Mouse (Mus musculus): ENCODE measurements around the gene Bhlhe40. TPM values are rescaled to one million over a fixed set of nuclear protein-coding genes. Genes with fewer than 3 reads are reported as not detected.

Bhlhe40 gene
- polyA plus RNA-seq, 1 experiment from 2014 or later = 14.9 TPM

DNA sequence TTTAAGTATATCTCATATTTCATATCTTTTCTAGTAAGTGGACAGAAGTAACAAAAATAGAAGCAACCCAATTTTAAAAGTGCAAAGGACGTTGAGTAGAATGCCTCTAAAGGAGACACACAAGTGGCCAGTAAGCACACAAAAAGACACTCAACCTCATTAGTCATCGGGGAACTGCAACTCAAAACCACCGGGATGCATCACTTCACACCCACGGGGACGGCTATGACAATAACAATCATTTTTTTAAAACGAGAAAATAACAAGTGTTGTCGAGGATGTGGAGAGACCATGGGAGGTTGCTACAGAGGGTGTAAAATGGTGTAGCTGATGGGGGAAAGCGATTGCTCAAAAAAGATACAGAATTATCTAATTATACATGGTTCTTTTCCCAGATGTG, 11.7 kb downstream of the Bhlhe40 start:
- no peak for DNase-seq (ENCODE audit: low spot score)
- no peak overlapping the region for H3K4me3 ChIP-seq (ENCODE audit: low read depth, low read length)
- no peaks in the 10 kb centered on the region for H3K9me3 ChIP-seq (ENCODE audit: low read length)
- H3K36me3 ChIP-seq (ENCODE audit: insufficient read depth, low read length) = no peaks in the 10 kb centered on the region
- no peak for ATAC-seq
- no peak overlapping the region for H3K27ac ChIP-seq (ENCODE audit: low read length)
- 48% methylated on average over 8 of the region's 8 CpGs for WGBS
- peaks cover 10% of the 10 kb centered on the region; the same call in 1 of the 2 replicates for H3K4me1 ChIP-seq (ENCODE audit: insufficient read depth, low read depth, low read length)
- no peak for TF ChIP-seq CTCF (IDR thresholded peaks at IDR 0.05)
- no peak for TF ChIP-seq EP300 (IDR thresholded peaks at IDR 0.05)
- no peaks in the 10 kb centered on the region for H3K27me3 ChIP-seq (replicated peaks; ENCODE audit: insufficient read depth, low read length)
- no peak overlapping the region for H3K4me2 ChIP-seq (replicated peaks; ENCODE audit: low read depth, low read length)
- H3K9ac ChIP-seq (replicated peaks; ENCODE audit: low read depth) = no peak overlapping the region

DNA sequence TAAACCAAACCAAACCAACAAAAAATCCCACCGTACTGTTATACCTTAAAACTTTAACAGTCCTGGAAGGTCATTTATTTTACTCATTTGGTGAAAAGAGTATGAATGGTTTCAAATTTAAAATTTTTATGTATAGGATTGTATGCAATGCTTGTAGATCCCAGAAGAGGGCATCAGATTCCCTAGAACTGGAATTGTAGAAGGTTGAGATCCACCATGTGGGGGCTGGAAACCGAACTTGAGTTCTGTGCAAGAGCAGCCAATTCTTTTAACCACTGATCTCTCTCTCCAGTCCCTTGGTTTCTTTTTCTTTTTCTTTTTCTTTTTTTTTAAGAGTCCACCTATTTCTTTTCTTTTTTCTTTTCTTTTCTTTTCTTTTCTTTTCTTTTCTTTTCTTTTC, 13.8 kb downstream of the Bhlhe40 start:
- 91% methylated on average over 2 of the region's 2 CpGs for WGBS
- ATAC-seq (no peak), DNase-seq (ENCODE audit: low spot score) (no peak)
- no peaks in the 10 kb centered on the region for H3K9me3 ChIP-seq (ENCODE audit: low read length)
- no peak overlapping the region for H3K27ac ChIP-seq (ENCODE audit: low read length)
- H3K4me3 ChIP-seq (ENCODE audit: low read depth, low read length) = no peak overlapping the region
- no peak overlapping the region for H3K9ac ChIP-seq (replicated peaks; ENCODE audit: low read depth)
- H3K27me3 ChIP-seq (replicated peaks; ENCODE audit: insufficient read depth, low read length) = no peaks in the 10 kb centered on the region
- H3K4me1 ChIP-seq (ENCODE audit: insufficient read depth, low read depth, low read length) = no peaks in the 10 kb centered on the region
- no peak for TF ChIP-seq EP300 (IDR thresholded peaks at IDR 0.05)
- TF ChIP-seq CTCF (IDR thresholded peaks at IDR 0.05) = no peak
- H3K4me2 ChIP-seq (replicated peaks; ENCODE audit: low read depth, low read length) = no peak overlapping the region
- no peaks in the 10 kb centered on the region for H3K36me3 ChIP-seq (ENCODE audit: insufficient read depth, low read length)

DNA sequence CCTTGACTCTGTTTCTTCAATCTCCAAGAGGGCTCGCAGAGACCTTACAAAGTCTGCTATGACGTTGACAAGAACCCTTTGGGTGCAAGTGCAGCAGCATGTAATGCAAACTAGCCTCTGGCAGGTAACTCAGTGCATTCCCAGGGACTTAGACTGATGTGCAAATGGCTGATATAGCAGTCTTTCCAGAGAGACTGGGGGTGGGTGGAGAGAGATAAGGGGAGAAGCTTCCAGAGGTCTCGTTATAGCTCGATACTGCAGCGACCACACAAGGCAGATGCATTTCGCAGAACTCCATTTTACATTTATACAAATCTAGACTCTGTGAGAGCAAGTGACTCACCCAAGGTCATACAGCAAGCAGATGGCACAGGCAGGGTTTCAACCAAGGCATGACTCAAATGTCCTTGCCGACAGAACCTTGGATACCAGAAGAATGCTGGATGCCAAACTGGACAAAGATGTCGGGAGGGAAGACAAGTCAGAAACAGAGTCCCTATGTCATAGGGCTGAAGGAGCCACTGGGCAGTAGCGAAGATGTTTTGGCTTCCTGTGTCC, 16.4 kb downstream of the Bhlhe40 start:
- DNase-seq (ENCODE audit: low spot score) (no peak), ATAC-seq (no peak)
- TF ChIP-seq CTCF (IDR thresholded peaks at IDR 0.05) (no peak), EP300 (IDR thresholded peaks at IDR 0.05) (no peak)
- 88% methylated on average over 9 of the region's 9 CpGs for WGBS
- Histone ChIP-seq H3K27ac (ENCODE audit: low read length) (no peak overlapping the region), H3K4me2 (replicated peaks; ENCODE audit: low read depth, low read length) (no peak overlapping the region), H3K9ac (replicated peaks; ENCODE audit: low read depth) (no peak overlapping the region), H3K9me3 (ENCODE audit: low read length) (no peaks in the 10 kb centered on the region), H3K36me3 (ENCODE audit: insufficient read depth, low read length) (no peaks in the 10 kb centered on the region), H3K4me1 (ENCODE audit: insufficient read depth, low read depth, low read length) (no peaks in the 10 kb centered on the region), H3K4me3 (ENCODE audit: low read depth, low read length) (no peak overlapping the region), H3K27me3 (replicated peaks; ENCODE audit: insufficient read depth, low read length) (no peaks in the 10 kb centered on the region)

DNA sequence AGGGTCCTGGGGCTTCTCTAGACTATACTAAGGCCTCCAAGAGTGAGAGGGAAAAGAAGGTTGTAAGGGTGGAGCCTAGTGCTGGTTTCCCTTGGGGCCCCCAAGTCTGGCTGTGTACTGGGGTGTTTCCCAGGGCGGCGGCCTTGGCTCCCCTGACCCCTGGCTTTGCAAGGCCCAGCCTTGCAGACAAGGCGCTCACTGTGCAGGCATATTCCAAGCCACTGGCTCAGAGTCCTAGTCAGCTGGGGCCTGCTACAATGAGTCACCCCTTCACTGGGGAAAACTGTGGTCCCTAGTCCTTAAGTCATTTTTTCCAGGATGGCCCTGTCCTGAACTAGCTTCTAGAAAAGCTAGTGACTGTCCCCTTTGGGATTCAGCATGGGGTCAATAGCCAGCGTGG, 17.3 kb downstream of the Bhlhe40 start:
- Histone ChIP-seq H3K4me1 (ENCODE audit: insufficient read depth, low read depth, low read length) (no peaks in the 10 kb centered on the region), H3K27me3 (replicated peaks; ENCODE audit: insufficient read depth, low read length) (no peaks in the 10 kb centered on the region), H3K9ac (replicated peaks; ENCODE audit: low read depth) (no peak overlapping the region), H3K9me3 (ENCODE audit: low read length) (no peaks in the 10 kb centered on the region), H3K4me3 (ENCODE audit: low read depth, low read length) (no peak overlapping the region), H3K27ac (ENCODE audit: low read length) (no peak overlapping the region), H3K36me3 (ENCODE audit: insufficient read depth, low read length) (no peaks in the 10 kb centered on the region), H3K4me2 (replicated peaks; ENCODE audit: low read depth, low read length) (no peak overlapping the region)
- TF ChIP-seq CTCF (IDR thresholded peaks at IDR 0.05) (no peak), EP300 (IDR thresholded peaks at IDR 0.05) (no peak)
- 90% methylated on average over 4 of the region's 4 CpGs for WGBS
- no peak for ATAC-seq
- DNase-seq (ENCODE audit: low spot score) = no peak

GRCm38 (mm10) chr6:108678227-108678626, 17.8 kb downstream of the Bhlhe40 start:
- ATAC-seq (no peak), DNase-seq (ENCODE audit: low spot score) (no peak)
- H3K4me1 ChIP-seq (ENCODE audit: insufficient read depth, low read depth, low read length) = no peaks in the 10 kb centered on the region
- WGBS = 59% methylated on average over 5 of the region's 5 CpGs
- no peak overlapping the region for H3K4me2 ChIP-seq (replicated peaks; ENCODE audit: low read depth, low read length)
- H3K4me3 ChIP-seq (ENCODE audit: low read depth, low read length) = no peak overlapping the region
- H3K27ac ChIP-seq (ENCODE audit: low read length) = no peak overlapping the region
- H3K9me3 ChIP-seq (ENCODE audit: low read length) = no peaks in the 10 kb centered on the region
- no peak overlapping the region for H3K9ac ChIP-seq (replicated peaks; ENCODE audit: low read depth)
- TF ChIP-seq CTCF (IDR thresholded peaks at IDR 0.05) (no peak), EP300 (IDR thresholded peaks at IDR 0.05) (no peak)
- no peaks in the 10 kb centered on the region for H3K36me3 ChIP-seq (ENCODE audit: insufficient read depth, low read length)
- no peaks in the 10 kb centered on the region for H3K27me3 ChIP-seq (replicated peaks; ENCODE audit: insufficient read depth, low read length)

- H3K27me3 ChIP-seq (replicated peaks; ENCODE audit: insufficient read depth, low read length) = no peaks in the 10 kb centered on the region
- no peak overlapping the region for H3K27ac ChIP-seq (ENCODE audit: low read length)
- DNase-seq (ENCODE audit: low spot score) (no peak), ATAC-seq (no peak)
- 82% methylated on average over 7 of the region's 7 CpGs for WGBS
- no peak overlapping the region for H3K4me2 ChIP-seq (replicated peaks; ENCODE audit: low read depth, low read length)
- H3K4me3 ChIP-seq (ENCODE audit: low read depth, low read length) = no peak overlapping the region
- H3K36me3 ChIP-seq (ENCODE audit: insufficient read depth, low read length) = no peaks in the 10 kb centered on the region
- H3K9ac ChIP-seq (replicated peaks; ENCODE audit: low read depth) = no peak overlapping the region
- H3K4me1 ChIP-seq (ENCODE audit: insufficient read depth, low read depth, low read length) = no peaks in the 10 kb centered on the region
- H3K9me3 ChIP-seq (ENCODE audit: low read length) = no peaks in the 10 kb centered on the region
- no peak for TF ChIP-seq CTCF (IDR thresholded peaks at IDR 0.05)
- TF ChIP-seq EP300 (IDR thresholded peaks at IDR 0.05) = no peak
Measured at GRCm38 (mm10) chr6:108680503-108680902, 20.1 kb downstream of the Bhlhe40 start.

DNA sequence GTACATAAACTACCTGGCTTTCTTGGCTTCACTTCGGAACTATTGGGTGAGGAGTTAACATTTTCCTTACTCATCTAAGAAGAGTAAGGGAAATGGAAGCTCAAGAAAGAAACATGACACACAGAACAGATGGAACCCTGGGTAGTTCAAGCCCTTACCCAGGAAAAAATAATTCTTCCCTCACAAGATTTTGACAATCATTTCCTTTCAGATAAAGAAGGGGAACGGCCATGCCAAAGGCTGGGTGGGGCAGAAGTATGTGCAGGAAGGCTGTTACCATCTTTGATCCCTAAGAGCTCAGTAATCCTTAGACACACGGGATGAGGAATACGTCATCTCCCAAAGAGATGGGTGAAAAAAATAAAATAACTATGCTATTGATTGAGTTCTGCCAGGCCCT, 20.7 kb downstream of the Bhlhe40 start:
- Histone ChIP-seq H3K9me3 (ENCODE audit: low read length) (no peaks in the 10 kb centered on the region), H3K4me2 (replicated peaks; ENCODE audit: low read depth, low read length) (no peak overlapping the region), H3K36me3 (ENCODE audit: insufficient read depth, low read length) (no peaks in the 10 kb centered on the region), H3K9ac (replicated peaks; ENCODE audit: low read depth) (no peak overlapping the region), H3K4me3 (ENCODE audit: low read depth, low read length) (no peak overlapping the region), H3K4me1 (ENCODE audit: insufficient read depth, low read depth, low read length) (no peaks in the 10 kb centered on the region), H3K27ac (ENCODE audit: low read length) (no peak overlapping the region), H3K27me3 (replicated peaks; ENCODE audit: insufficient read depth, low read length) (no peaks in the 10 kb centered on the region)
- no peak for TF ChIP-seq EP300 (IDR thresholded peaks at IDR 0.05)
- TF ChIP-seq CTCF (IDR thresholded peaks at IDR 0.05) = no peak
- DNase-seq (ENCODE audit: low spot score) = no peak
- 65% methylated on average over 4 of the region's 4 CpGs for WGBS
- no peak for ATAC-seq

Data from lung, postnatal 0 days (tissue).